Mouse (Mus musculus) MEL (cell line): ENCODE measurements around the gene Phkg2. TPM values are rescaled to one million over a fixed set of nuclear protein-coding genes. Genes with fewer than 3 reads are reported as not detected.

Experiments used
- DNase-seq: peaks from one replicate; pipeline ENCODE4 v3.0.0; 2011; ENCODE audit warnings: low read depth, low spot score
- H3K27ac ChIP-seq: 2 replicates; pipeline ENCODE4 v1.5.1; 2012; ENCODE audit warnings: low read depth, mild to moderate bottlenecking, control low read depth, low read length, moderate library complexity; ENCODE audit not compliant: control insufficient read depth
- H3K27me3 ChIP-seq, 2 experiments: fragments of 150-350 bp in 1 of 2; sonication (generic) in 1 of 2; 2 replicates each; pipeline ENCODE4 v1.6.1; 2012; ENCODE audit warnings: low read length in 2 of 2, mild to moderate bottlenecking in 2 of 2, improper control_type of control experiment in 1 of 2, moderate library complexity in 1 of 2; ENCODE audit not compliant: insufficient read depth in 2 of 2, control insufficient read depth in 1 of 2
- H3K36me3 ChIP-seq, 2 experiments: 2 replicates each; pipeline ENCODE4 v1.6.1; 2012 to 2014; ENCODE audit warnings: low read length in 2 of 2, improper control_type of control experiment in 1 of 2, inconsistent platforms in 1 of 2, mild to moderate bottlenecking in 1 of 2; ENCODE audit not compliant: insufficient read depth in 2 of 2, control insufficient read depth in 1 of 2
- H3K4me1 ChIP-seq, 2 experiments: fragments of 150-350 bp in 1 of 2; sonication (generic) in 1 of 2; 2 replicates each; pipeline ENCODE4 v1.6.1; 2012; ENCODE audit warnings: low read length in 2 of 2, improper control_type of control experiment in 1 of 2, mild to moderate bottlenecking in 1 of 2; ENCODE audit not compliant: insufficient read depth in 2 of 2, control insufficient read depth in 1 of 2
- H3K4me3 ChIP-seq, 2 experiments: fragments of 150-350 bp in 1 of 2; sonication (generic) in 1 of 2; 2 replicates each; pipeline ENCODE4 v1.5.1; 2012; ENCODE audit warnings: low read depth in 2 of 2, low read length in 2 of 2, mild to moderate bottlenecking in 2 of 2, moderate library complexity in 2 of 2, control low read depth in 1 of 2, improper control_type of control experiment in 1 of 2; ENCODE audit not compliant: control insufficient read depth in 1 of 2, insufficient read depth in 1 of 2
- H3K79me2 ChIP-seq: 2 replicates; pipeline ENCODE4 v1.6.1; 2012; ENCODE audit warnings: mild to moderate bottlenecking, low read length, moderate library complexity; ENCODE audit not compliant: control insufficient read depth, poor library complexity, insufficient read depth
- H3K9ac ChIP-seq: 2 replicates; pipeline ENCODE4 v1.6.1; 2012; ENCODE audit warnings: low read depth, mild to moderate bottlenecking, control low read depth, low read length, moderate library complexity; ENCODE audit not compliant: control insufficient read depth, poor library complexity, severe bottlenecking
- H3K9me3 ChIP-seq: fragments of 150-350 bp; sonication (generic); replicated peaks from 2 replicates; pipeline ENCODE4 v1.6.1; 2012; ENCODE audit warnings: mild to moderate bottlenecking, low read length, improper control_type of control experiment, moderate library complexity; ENCODE audit not compliant: insufficient read depth
- BHLHE40 ChIP-seq: IDR thresholded peaks from 2 replicates; pipeline ENCODE4 v1.6.1; 2012; ENCODE audit warnings: low read depth, mild to moderate bottlenecking, inconsistent platforms, low read length, improper control_type of control experiment, borderline replicate concordance
- CHD1 ChIP-seq: IDR thresholded peaks from 2 replicates; pipeline ENCODE4 v1.6.1; 2012; ENCODE audit warnings: low read depth, mild to moderate bottlenecking, inconsistent platforms, low read length, improper control_type of control experiment
- CHD2 ChIP-seq: IDR thresholded peaks from 2 replicates; pipeline ENCODE4 v1.6.1; 2011; ENCODE audit warnings: low read length, improper control_type of control experiment
- CTCF ChIP-seq, 3 experiments: IDR thresholded peaks in 2 of 3; conservative IDR thresholded peaks in 1 of 3; 2 replicates each; pipeline ENCODE4 v1.5.1; 2011 to 2012; ENCODE audit warnings: low read length in 3 of 3, low read depth in 2 of 3, mild to moderate bottlenecking in 2 of 3, improper control_type of control experiment in 1 of 3, inconsistent platforms in 1 of 3, mixed read lengths in 1 of 3, moderate library complexity in 1 of 3; ENCODE audit not compliant: control insufficient read depth in 1 of 3, insufficient read depth in 1 of 3, poor library complexity in 1 of 3, severe bottlenecking in 1 of 3
- E2F4 ChIP-seq: IDR thresholded peaks from 2 replicates; pipeline ENCODE4 v1.6.1; 2011; ENCODE audit warnings: low read depth, low read length, improper control_type of control experiment, borderline replicate concordance
- EP300 ChIP-seq, 2 experiments: IDR thresholded peaks; 2 replicates each; pipeline ENCODE4 v1.6.1; 2011; ENCODE audit warnings: improper control_type of control experiment in 2 of 2, low read length in 2 of 2, low read depth in 1 of 2, mild to moderate bottlenecking in 1 of 2
- GABPA ChIP-seq: IDR thresholded peaks from 2 replicates; pipeline ENCODE4 v1.6.1; 2012; ENCODE audit warnings: low read depth, mild to moderate bottlenecking, inconsistent platforms, low read length, improper control_type of control experiment, moderate library complexity
- GATA1 ChIP-seq: IDR thresholded peaks from 2 replicates; pipeline ENCODE4 v1.6.1; 2011; ENCODE audit warnings: low read depth, low read length, improper control_type of control experiment
- HCFC1 ChIP-seq: IDR thresholded peaks from 2 replicates; pipeline ENCODE4 v1.6.1; 2012; ENCODE audit warnings: low read depth, mild to moderate bottlenecking, inconsistent platforms, low read length, improper control_type of control experiment, moderate library complexity
- JUND ChIP-seq: IDR thresholded peaks from 2 replicates; pipeline ENCODE4 v1.6.1; 2011; ENCODE audit warnings: low read depth, mild to moderate bottlenecking, improper control_type of control experiment, low read length
- KAT2A ChIP-seq: conservative IDR thresholded peaks from 2 replicates; pipeline ENCODE4 v1.6.1; 2012; ENCODE audit warnings: low read depth, low read length, improper control_type of control experiment, inconsistent platforms
- MEF2A ChIP-seq: IDR thresholded peaks from 2 replicates; pipeline ENCODE4 v1.6.1; 2014; ENCODE audit warnings: low read depth, mild to moderate bottlenecking, inconsistent platforms, low read length, improper control_type of control experiment; ENCODE audit not compliant: poor library complexity, insufficient replicate concordance, severe bottlenecking; ENCODE audit errors: extremely low read depth
- MYB ChIP-seq: IDR thresholded peaks from 2 replicates; pipeline ENCODE4 v1.6.1; 2011; ENCODE audit warnings: mild to moderate bottlenecking, low read depth, low read length, improper control_type of control experiment
- MYC ChIP-seq: IDR thresholded peaks from 2 replicates; pipeline ENCODE4 v1.6.1; 2011; ENCODE audit warnings: low read depth, mild to moderate bottlenecking, low read length, improper control_type of control experiment, moderate library complexity
- NELFE ChIP-seq: IDR thresholded peaks from 2 replicates; pipeline ENCODE4 v1.6.1; 2011; ENCODE audit warnings: low read depth, low read length, improper control_type of control experiment
- NRF1 ChIP-seq: IDR thresholded peaks from 2 replicates; pipeline ENCODE4 v1.6.1; 2014; ENCODE audit warnings: low read depth, mild to moderate bottlenecking, inconsistent platforms, low read length, improper control_type of control experiment, moderate library complexity; ENCODE audit not compliant: poor library complexity, insufficient read depth, severe bottlenecking
- POLR2AphosphoS5 ChIP-seq: IDR thresholded peaks from 2 replicates; pipeline ENCODE4 v1.6.1; 2012; ENCODE audit warnings: low read depth, borderline replicate concordance, mild to moderate bottlenecking, inconsistent platforms, low read length, moderate library complexity, mixed read lengths
- RAD21 ChIP-seq: IDR thresholded peaks from 2 replicates; pipeline ENCODE4 v1.6.1; 2011; ENCODE audit warnings: mild to moderate bottlenecking, low read depth, low read length, improper control_type of control experiment
- RCOR1 ChIP-seq: IDR thresholded peaks from 2 replicates; pipeline ENCODE4 v1.6.1; 2012; ENCODE audit warnings: low read depth, mild to moderate bottlenecking, inconsistent platforms, low read length, improper control_type of control experiment
- SIN3A ChIP-seq: IDR thresholded peaks from 2 replicates; pipeline ENCODE4 v1.6.1; 2012; ENCODE audit warnings: low read length, improper control_type of control experiment, inconsistent platforms
- SMC3 ChIP-seq: IDR thresholded peaks from 2 replicates; pipeline ENCODE4 v1.6.1; 2011; ENCODE audit warnings: low read depth, low read length, improper control_type of control experiment
- TBP ChIP-seq: IDR thresholded peaks from 2 replicates; pipeline ENCODE4 v1.8.0; 2011; ENCODE audit warnings: low read depth, low read length, improper control_type of control experiment
- UBTF ChIP-seq: IDR thresholded peaks from 2 replicates; pipeline ENCODE4 v1.6.1; 2012; ENCODE audit warnings: low read depth, mild to moderate bottlenecking, inconsistent platforms, low read length, improper control_type of control experiment, moderate library complexity, borderline replicate concordance; ENCODE audit not compliant: insufficient read depth
- ZC3H11A ChIP-seq: IDR thresholded peaks from 2 replicates; pipeline ENCODE4 v1.6.1; 2012; ENCODE audit warnings: low read depth, mild to moderate bottlenecking, inconsistent platforms, low read length, improper control_type of control experiment
- ZKSCAN1 ChIP-seq: IDR thresholded peaks from 2 replicates; pipeline ENCODE4 v1.6.1; 2012; ENCODE audit warnings: low read depth, mild to moderate bottlenecking, inconsistent platforms, low read length, improper control_type of control experiment, moderate library complexity
- ZNF384 ChIP-seq: IDR thresholded peaks from 2 replicates; pipeline ENCODE4 v1.6.1; 2012; ENCODE audit warnings: low read depth, mild to moderate bottlenecking, inconsistent platforms, low read length, improper control_type of control experiment
- polyA plus RNA-seq, 2 experiments: library from polyadenylated mRNA; stranded (reverse) in 1 of 2; unstranded in 1 of 2; fragments of >175 nt in 1 of 2; fragments of >200 nt in 1 of 2; gene quantifications; 2 replicates each; pipeline versions ENCODE4 v1.2.1 to v1.2.4; 2012; ENCODE audit warnings: low replicate concordance in 2 of 2, low read depth in 1 of 2; ENCODE audit not compliant: insufficient read length in 2 of 2, insufficient read depth in 1 of 2, missing spikeins in 1 of 2
- total RNA-seq: library from RNA; depleted of rRNA; stranded (reverse); fragments of 300-350 nt; gene quantifications from 2 replicates; pipeline ENCODE4 v1.2.3, GENCODE M21; 2012

The Phkg2 gene
- total and polyA plus RNA-seq, 3 experiments, result 23.3 to 70.8 TPM; not detected in 1

- no peak overlapping the region for H3K4me3 ChIP-seq
- no peak for DNase-seq
Measured at GRCm38 (mm10) chr7:127596747-127597146, 23.6 kb downstream of the Phkg2 start.

DNA sequence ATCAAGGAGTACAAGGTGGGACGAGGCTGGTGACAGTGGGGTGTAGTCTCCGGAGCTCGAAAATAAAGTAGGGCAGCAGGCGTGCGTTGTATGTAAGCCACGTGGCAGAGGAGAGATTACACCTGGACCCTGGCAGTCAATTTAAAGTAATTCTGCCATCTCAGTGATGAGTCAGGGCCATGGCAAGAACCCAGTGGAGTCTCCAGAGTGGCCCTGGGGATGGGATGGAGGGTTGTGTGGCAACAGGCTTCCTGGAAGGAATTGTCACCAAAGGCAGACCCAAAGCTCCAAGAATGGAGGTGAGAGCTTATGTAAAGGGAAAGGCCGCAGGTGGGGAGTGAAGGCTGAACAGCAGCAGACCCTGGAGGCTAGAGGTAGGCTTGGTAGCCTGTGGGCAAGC, 27.5 kb downstream of the Phkg2 start:
- H3K9me3 ChIP-seq, result no peaks in the 10 kb centered on the region
- H3K36me3 ChIP-seq, result peaks cover 0 to 12% of the 10 kb centered on the region in 2 experiments; a peak in 2 of 4 replicates
- H3K27ac ChIP-seq, result no peak overlapping the region
- no peaks in the 10 kb centered on the region for H3K79me2 ChIP-seq
- no peaks in the 10 kb centered on the region for H3K27me3 ChIP-seq
- H3K9ac ChIP-seq, result no peak overlapping the region
- no peaks in the 10 kb centered on the region for H3K4me1 ChIP-seq
- DNase-seq, result no peak
- TF ChIP-seq POLR2AphosphoS5, result no peak
- no peak for TF ChIP-seq MEF2A
- no peak for TF ChIP-seq ZC3H11A
- no peak for TF ChIP-seq SMC3
- TF ChIP-seq CHD2, result no peak
- no peak for TF ChIP-seq RAD21
- no peak for TF ChIP-seq E2F4
- no peak for TF ChIP-seq GABPA
- TF ChIP-seq MYB, result no peak
- TF ChIP-seq CHD1, result no peak
- no peak for TF ChIP-seq ZNF384
- TF ChIP-seq HCFC1, result no peak
- TF ChIP-seq UBTF, result no peak
- no peak overlapping the region for H3K4me3 ChIP-seq

More at GRCm38 (mm10) chr7:127596747-127597146, 23.6 kb downstream of the Phkg2 start:
- H3K27ac ChIP-seq, result no peak overlapping the region
- no peak overlapping the region for H3K9ac ChIP-seq
- no peaks in the 10 kb centered on the region for H3K79me2 ChIP-seq
- H3K9me3 ChIP-seq, result no peaks in the 10 kb centered on the region
- no peaks in the 10 kb centered on the region for H3K27me3 ChIP-seq
- no peaks in the 10 kb centered on the region for H3K4me1 ChIP-seq
- peaks cover 0 to 26% of the 10 kb centered on the region in 2 experiments; a peak in 2 of 4 replicates for H3K36me3 ChIP-seq
- TF ChIP-seq HCFC1, result no peak
- no peak for TF ChIP-seq SIN3A
- no peak for TF ChIP-seq CTCF (IDR thresholded peaks at IDR 0.05 in 2 of 3, conservative IDR thresholded peaks at IDR 0.05 in 1 of 3; ENCODE audit: control insufficient read depth in 1 of 3, insufficient read depth in 1 of 3, low read depth in 2 of 3, low read length in 3 of 3, poor library complexity in 1 of 3, severe bottlenecking in 1 of 3)
- no peak for TF ChIP-seq UBTF
- TF ChIP-seq EP300 (IDR thresholded peaks at IDR 0.05; ENCODE audit: low read depth in 1 of 2, low read length in 2 of 2), result no peak
- no peak for TF ChIP-seq ZKSCAN1
- TF ChIP-seq GABPA, result no peak
- no peak for TF ChIP-seq JUND
- no peak for TF ChIP-seq NELFE
- TF ChIP-seq RAD21, result no peak
- no peak for TF ChIP-seq KAT2A
- no peak for TF ChIP-seq MYC
- no peak for TF ChIP-seq GATA1
- no peak for TF ChIP-seq MYB
- no peak for TF ChIP-seq NRF1
- TF ChIP-seq SMC3, result no peak
- no peak for TF ChIP-seq TBP
- no peak for TF ChIP-seq RCOR1
- no peak for TF ChIP-seq BHLHE40
- no peak for TF ChIP-seq E2F4
- TF ChIP-seq, all 39 proteins: peak for 0
